Mouse (Mus musculus) limb, embryonic 13.5 days (tissue): Measurements from ENCODE around the gene Erbb3. TPM values are rescaled to one million over a fixed set of nuclear protein-coding genes. Genes with fewer than 3 reads are reported as not detected.

ENCODE experiments used
- ATAC-seq: fragments of 200-750 bp; cut with Nextera tagmentation; 2 replicates; pipeline ENCODE4 v1.8.0; 2017; ENCODE audit warnings: low read depth, moderate number of reproducible peaks, moderate TSS enrichment; ENCODE audit not compliant: low FRiP score
- H3K27ac ChIP-seq: fragments of 300-500 bp; sonication (generic); 2 replicates; pipeline ENCODE4 v1.5.1; 2015; ENCODE audit warnings: inconsistent platforms, mild to moderate bottlenecking, moderate library complexity
- H3K27me3 ChIP-seq: fragments of 300-500 bp; sonication (generic); 2 replicates; pipeline ENCODE4 v1.6.1; 2015; ENCODE audit warnings: mild to moderate bottlenecking, inconsistent platforms
- H3K36me3 ChIP-seq: fragments of 300-500 bp; sonication (generic); 2 replicates; pipeline ENCODE4 v1.6.1; 2015; ENCODE audit warnings: inconsistent platforms, mild to moderate bottlenecking, moderate library complexity
- H3K4me1 ChIP-seq: fragments of 300-500 bp; sonication (generic); 2 replicates; pipeline ENCODE4 v1.6.1; 2015; ENCODE audit warnings: inconsistent platforms
- H3K4me2 ChIP-seq: fragments of 300-500 bp; sonication (generic); replicated peaks from 2 replicates; pipeline ENCODE4 v1.6.1; 2015; ENCODE audit warnings: inconsistent platforms, mild to moderate bottlenecking, moderate library complexity
- H3K4me3 ChIP-seq: fragments of 300-500 bp; sonication (generic); 2 replicates; pipeline ENCODE4 v1.5.1; 2015; ENCODE audit warnings: moderate library complexity, mild to moderate bottlenecking, inconsistent platforms
- H3K9ac ChIP-seq: fragments of 300-500 bp; sonication (generic); 2 replicates; pipeline ENCODE4 v1.6.1; 2015; ENCODE audit warnings: mild to moderate bottlenecking, inconsistent platforms
- H3K9me3 ChIP-seq: fragments of 300-500 bp; sonication (generic); 2 replicates; pipeline ENCODE4 v1.6.1; 2016; ENCODE audit warnings: inconsistent platforms
- WGBS: fragments of 180-500 bp; shearing (Covaris S2); methylation state at CpG from one replicate; pipeline ENCODE4 v1.1.7; 2015; 5-methylcytosine and 5-hydroxymethylcytosine counted together
- polyA plus RNA-seq: library from polyadenylated mRNA; unstranded; fragments of >200 nt; fragmentation: Nextera tagmentation; extraction: Ambion mirVana; gene quantifications from 2 replicates; pipeline ENCODE4 v1.2.1, GENCODE M21; 2015

Gene Erbb3
- polyA plus RNA-seq, 1 experiment from 2014 or later: 17.5 TPM

- no peak for ATAC-seq
- no peaks in the 10 kb centered on the region for H3K9me3 ChIP-seq
- no peaks in the 10 kb centered on the region for H3K36me3 ChIP-seq
- H3K27ac ChIP-seq: no peak overlapping the region
- no peak overlapping the region for H3K4me2 ChIP-seq
- no peaks in the 10 kb centered on the region for H3K4me1 ChIP-seq
- H3K4me3 ChIP-seq: no peak overlapping the region
- no peak overlapping the region for H3K9ac ChIP-seq
- 91% methylated on average over 1 of the region's 1 CpGs for WGBS
- H3K27me3 ChIP-seq: no peaks in the 10 kb centered on the region
Measured at GRCm38 (mm10) chr10:128601499-128601898, 12.0 kb upstream of the Erbb3 start.

GRCm38 (mm10) chr10:128598476-128598875 lies 9.0 kb upstream of the Erbb3 start:
- 41% methylated on average over 2 of the region's 2 CpGs for WGBS
- no peaks in the 10 kb centered on the region for H3K4me1 ChIP-seq

GRCm38 (mm10) chr10:128592797-128593196 lies 3.3 kb upstream of the Erbb3 start:
- Histone ChIP-seq H3K27ac (no peak overlapping the region), H3K9me3 (no peaks in the 10 kb centered on the region), H3K4me2 (no peak overlapping the region), H3K9ac (no peak overlapping the region), H3K4me1 (peaks cover 21% of the 10 kb centered on the region), H3K27me3 (peaks cover 31% of the 10 kb centered on the region), H3K4me3 (no peak overlapping the region), H3K36me3 (no peaks in the 10 kb centered on the region)
- ATAC-seq: no peak
- WGBS: 78% methylated on average over 5 of the region's 5 CpGs

More at GRCm38 (mm10) chr10:128598476-128598875, 9.0 kb upstream of the Erbb3 start:
- Histone ChIP-seq H3K4me2 (no peak overlapping the region), H3K9me3 (no peaks in the 10 kb centered on the region), H3K27me3 (no peaks in the 10 kb centered on the region), H3K27ac (no peak overlapping the region), H3K4me3 (no peak overlapping the region), H3K9ac (no peak overlapping the region), H3K36me3 (no peaks in the 10 kb centered on the region)
- no peak for ATAC-seq

- no peak overlapping the region for H3K9ac ChIP-seq
- no peak overlapping the region for H3K4me3 ChIP-seq
- H3K9me3 ChIP-seq: no peaks in the 10 kb centered on the region
- no peak overlapping the region for H3K27ac ChIP-seq
- no peak overlapping the region for H3K4me2 ChIP-seq
- H3K4me1 ChIP-seq: peaks cover 32% of the 10 kb centered on the region
- no peaks in the 10 kb centered on the region for H3K36me3 ChIP-seq
- 93% methylated on average over 6 of the region's 6 CpGs for WGBS
- H3K27me3 ChIP-seq: peaks cover 44% of the 10 kb centered on the region
- no peak for ATAC-seq
Measured at GRCm38 (mm10) chr10:128591436-128591835, 2.0 kb upstream of the Erbb3 start.

- H3K9ac ChIP-seq: peak overlapping the region; percentile 66
- H3K4me1 ChIP-seq: peaks cover 37% of the 10 kb centered on the region
- under 1% methylated on average over 43 of the region's 43 CpGs for WGBS
- H3K9me3 ChIP-seq: no peaks in the 10 kb centered on the region
- peak overlapping the region; percentile 65 for H3K4me3 ChIP-seq
- H3K27ac ChIP-seq: peak overlapping the region; percentile 65; the same call in 1 of the 2 replicates
- H3K36me3 ChIP-seq: no peaks in the 10 kb centered on the region
- peak overlapping the region; percentile 99 for H3K4me2 ChIP-seq
- peaks cover 56% of the 10 kb centered on the region for H3K27me3 ChIP-seq
- ATAC-seq: peak; percentile 51
Measured at GRCm38 (mm10) chr10:128590193-128590690, 790 bp upstream of the Erbb3 start.

- Histone ChIP-seq H3K27me3 (peaks cover 69% of the 10 kb centered on the region), H3K9me3 (no peaks in the 10 kb centered on the region), H3K4me3 (peak overlapping the region; percentile 65), H3K4me1 (peaks cover 44% of the 10 kb centered on the region), H3K27ac (peak overlapping the region; percentile 65; the same call in 1 of the 2 replicates), H3K36me3 (no peaks in the 10 kb centered on the region), H3K4me2 (peak overlapping the region; percentile 99), H3K9ac (peak overlapping the region; percentile 66)
- peak; percentile 12; the same call in 1 of the 2 replicates for ATAC-seq
- WGBS: 1% methylated on average over 23 of the region's 23 CpGs
Measured at GRCm38 (mm10) chr10:128588775-128589463, 533 bp downstream of the Erbb3 start.

- H3K36me3 ChIP-seq: no peaks in the 10 kb centered on the region
- 47% methylated on average over 1 of the region's 1 CpGs for WGBS
- H3K4me1 ChIP-seq: peaks cover 48% of the 10 kb centered on the region
- H3K9me3 ChIP-seq: no peaks in the 10 kb centered on the region
- H3K4me2 ChIP-seq: peak overlapping the region; percentile 99
- peak overlapping the region; percentile 65 for H3K4me3 ChIP-seq
- H3K27ac ChIP-seq: 0 out of 2 replicates have a peak overlapping the region, but pooled peaks have one; percentile 15
- H3K27me3 ChIP-seq: peaks cover 77% of the 10 kb centered on the region
- no peak overlapping the region; the same call in 1 of the 2 replicates for H3K9ac ChIP-seq
- ATAC-seq: no peak; the same call in 1 of the 2 replicates
Measured at GRCm38 (mm10) chr10:128588136-128588535, 1.3 kb downstream of the Erbb3 start.

GRCm38 (mm10) chr10:128587697-128588096 lies 1.8 kb downstream of the Erbb3 start:
- ATAC-seq: no peak; the same call in 1 of the 2 replicates
- Histone ChIP-seq H3K4me1 (peaks cover 48% of the 10 kb centered on the region), H3K9ac (peak overlapping the region; percentile 5; the same call in 1 of the 2 replicates), H3K4me3 (peak overlapping the region; percentile 65), H3K36me3 (no peaks in the 10 kb centered on the region), H3K4me2 (peak overlapping the region; percentile 99), H3K27ac (peak overlapping the region; percentile 15; the same call in 1 of the 2 replicates), H3K27me3 (peaks cover 80% of the 10 kb centered on the region), H3K9me3 (no peaks in the 10 kb centered on the region)
- 61% methylated on average over 8 of the region's 8 CpGs for WGBS

GRCm38 (mm10) chr10:128587120-128587519 lies 2.3 kb downstream of the Erbb3 start:
- ATAC-seq: no peak
- H3K27ac ChIP-seq: peak overlapping the region; percentile 55; the same call in 1 of the 2 replicates
- peak overlapping the region; percentile 45; the same call in 1 of the 2 replicates for H3K9ac ChIP-seq
- H3K36me3 ChIP-seq: no peaks in the 10 kb centered on the region
- H3K4me1 ChIP-seq: peaks cover 48% of the 10 kb centered on the region
- H3K4me3 ChIP-seq: peak overlapping the region; percentile 65
- no peaks in the 10 kb centered on the region for H3K9me3 ChIP-seq
- 35% methylated on average over 4 of the region's 4 CpGs for WGBS
- peaks cover 80% of the 10 kb centered on the region for H3K27me3 ChIP-seq
- H3K4me2 ChIP-seq: peak overlapping the region; percentile 99

GRCm38 (mm10) chr10:128586546-128586945 lies 2.9 kb downstream of the Erbb3 start:
- H3K4me1 ChIP-seq: peaks cover 48% of the 10 kb centered on the region
- H3K9me3 ChIP-seq: no peaks in the 10 kb centered on the region
- no peaks in the 10 kb centered on the region for H3K36me3 ChIP-seq
- H3K4me2 ChIP-seq: peak overlapping the region; percentile 99
- peaks cover 80% of the 10 kb centered on the region for H3K27me3 ChIP-seq
- peak overlapping the region; percentile 45; the same call in 1 of the 2 replicates for H3K9ac ChIP-seq
- 19% methylated on average over 1 of the region's 1 CpGs for WGBS
- H3K27ac ChIP-seq: peak overlapping the region; percentile 55; the same call in 1 of the 2 replicates
- no peak for ATAC-seq
- H3K4me3 ChIP-seq: no peak overlapping the region

- H3K4me2 ChIP-seq: no peak overlapping the region
- H3K4me1 ChIP-seq: peaks cover 41% of the 10 kb centered on the region
- no peak overlapping the region for H3K27ac ChIP-seq
- no peaks in the 10 kb centered on the region for H3K9me3 ChIP-seq
- no peak overlapping the region for H3K9ac ChIP-seq
- no peak for ATAC-seq
- no peaks in the 10 kb centered on the region for H3K36me3 ChIP-seq
- 6% methylated on average over 4 of the region's 4 CpGs for WGBS
- H3K4me3 ChIP-seq: no peak overlapping the region
- peaks cover 65% of the 10 kb centered on the region for H3K27me3 ChIP-seq
Measured at GRCm38 (mm10) chr10:128584386-128584785, 5.1 kb downstream of the Erbb3 start.

- peaks cover 57% of the 10 kb centered on the region for H3K27me3 ChIP-seq
- no peak overlapping the region for H3K27ac ChIP-seq
- H3K9ac ChIP-seq: 0 out of 2 replicates have a peak overlapping the region, but pooled peaks have one; percentile 13
- no peak overlapping the region for H3K4me2 ChIP-seq
- peaks cover 34% of the 10 kb centered on the region for H3K4me1 ChIP-seq
- H3K4me3 ChIP-seq: no peak overlapping the region
- no peak for ATAC-seq
- 27% methylated on average over 7 of the region's 7 CpGs for WGBS
- no peaks in the 10 kb centered on the region for H3K36me3 ChIP-seq
- H3K9me3 ChIP-seq: no peaks in the 10 kb centered on the region
Measured at GRCm38 (mm10) chr10:128583644-128584043, 5.8 kb downstream of the Erbb3 start.
